Mouse (Mus musculus): ENCODE measurements around the gene Pank2.

GRCm38 (mm10) chr2:131223569-131223968 lies 38.7 kb upstream of the Pank2 start:
- TF ChIP-seq CTCF (IDR thresholded peaks at IDR 0.05; ENCODE audit: control insufficient read depth, insufficient read depth, low read length): no peak
- TF ChIP-seq POLR2A (IDR thresholded peaks at IDR 0.05; ENCODE audit: borderline replicate concordance, control insufficient read depth, low read depth, low read length): no peak

Data from bone marrow, adult 2 months (tissue).